ENCODE assay signal across 8 mouse cellular contexts in genomic region chr7:73399501-73400044, GRCm38 (mm10). TPM values are rescaled to one million over a fixed set of nuclear protein-coding genes. Genes with fewer than 3 reads are reported as not detected.
DNase-seq lines count a peak whose midpoint lies in the region; ATAC-seq and TF ChIP-seq lines count a peak whose summit lies in the region.

No protein-coding gene starts in this region.

- H3K4me1 ChIP-seq in ES-E14 (ENCODE audit: control insufficient read depth in 2 of 2, insufficient read depth in 2 of 2, low read length in 2 of 2, poor library complexity in 1 of 2), result peaks cover 0 to 10% of the 10 kb centered on the region in 2 experiments; a peak in 2 of 4 replicates
- H3K4me1 ChIP-seq in bone marrow, adult 2 months (ENCODE audit: control insufficient read depth, insufficient read depth, low read length), result no peaks in the 10 kb centered on the region
- H3K4me1 ChIP-seq in embryonic facial prominence, embryonic 12.5 days, result peaks cover 67% of the 10 kb centered on the region
- H3K4me1 ChIP-seq in heart, embryonic 15.5 days (replicated peaks), result peaks cover 24% of the 10 kb centered on the region
- peaks cover 63% of the 10 kb centered on the region for H3K4me1 ChIP-seq in lung, embryonic 15.5 days

- 0 out of 2 replicates have a peak overlapping the region, but pooled peaks have one; percentile 27 for H3K27ac ChIP-seq in ES-E14 (ENCODE audit: insufficient read depth, low read depth, low read length, poor library complexity, severe bottlenecking)
- no peak overlapping the region for H3K27ac ChIP-seq in bone marrow, adult 2 months (ENCODE audit: control insufficient read depth, insufficient read depth, low read depth, low read length, poor library complexity)
- H3K27ac ChIP-seq in embryonic facial prominence, embryonic 12.5 days, result peak overlapping the region; percentile 51
- H3K27ac ChIP-seq in heart, embryonic 15.5 days, result no peak overlapping the region
- H3K27ac ChIP-seq in lung, embryonic 15.5 days, result peak overlapping the region; percentile 61

- WGBS in bone marrow, adult 2 months, result 4% methylated on average over 19 of the region's 19 CpGs
- WGBS in embryonic facial prominence, embryonic 12.5 days, result 2% methylated on average over 19 of the region's 19 CpGs
- 3% methylated on average over 19 of the region's 19 CpGs for WGBS in heart, embryonic 15.5 days
- 3% methylated on average over 19 of the region's 19 CpGs for WGBS in lung, embryonic 15.5 days

- ATAC-seq in embryonic facial prominence, embryonic 12.5 days (ENCODE audit: insufficient number of reproducible peaks, insufficient read depth, low FRiP score, low TSS enrichment), result 0 out of 2 replicates have a peak, but pooled peaks have one; percentile 12
- ATAC-seq in heart, embryonic 15.5 days (replicated peaks; ENCODE audit: insufficient number of reproducible peaks, insufficient read depth, low FRiP score, low read depth), result peak; percentile 53
- ATAC-seq in lung, embryonic 15.5 days (ENCODE audit: borderline replicate concordance, extremely low read depth, low FRiP score, low TSS enrichment), result peak; percentile 63

- H3K27me3 ChIP-seq in embryonic facial prominence, embryonic 12.5 days, result no peaks in the 10 kb centered on the region
- H3K27me3 ChIP-seq in heart, embryonic 15.5 days, result peaks cover 42% of the 10 kb centered on the region
- H3K27me3 ChIP-seq in lung, embryonic 15.5 days, result no peaks in the 10 kb centered on the region

- TF ChIP-seq CTCF in bone marrow, adult 2 months (IDR thresholded peaks at IDR 0.05; ENCODE audit: control insufficient read depth, insufficient read depth, low read length), result 0 out of 2 replicates have a peak, but pooled peaks have one; percentile 35

- no peaks in the 10 kb centered on the region for H3K9me3 ChIP-seq in ES-E14 (ENCODE audit: control insufficient read depth, insufficient read depth, low read depth, low read length)
- no peaks in the 10 kb centered on the region for H3K9me3 ChIP-seq in embryonic facial prominence, embryonic 12.5 days
- H3K9me3 ChIP-seq in heart, embryonic 15.5 days (replicated peaks), result no peaks in the 10 kb centered on the region
- H3K9me3 ChIP-seq in lung, embryonic 15.5 days, result no peaks in the 10 kb centered on the region

- peak overlapping the region; percentile 15 to 44 for H3K4me3 ChIP-seq in ES-E14 (ENCODE audit: insufficient read depth in 1 of 2, low read depth in 1 of 2, low read length in 2 of 2, poor library complexity in 1 of 2, severe bottlenecking in 1 of 2)
- no peak overlapping the region for H3K4me3 ChIP-seq in bone marrow, adult 2 months (replicated peaks; ENCODE audit: control insufficient read depth, low read depth, low read length)
- peak overlapping the region; percentile 17 for H3K4me3 ChIP-seq in embryonic facial prominence, embryonic 12.5 days
- H3K4me3 ChIP-seq in heart, embryonic 15.5 days, result peak overlapping the region; percentile 45
- H3K4me3 ChIP-seq in lung, embryonic 15.5 days, result peak overlapping the region; percentile 25

- DNase-seq in ES-E14 (ENCODE audit: low read depth, low spot score) (peak; percentile 91), MN1 (ENCODE audit: low spot score) (no peak)
- DNase-seq in kidney, postnatal 10 days, result peak; percentile 88
- peak; percentile 94 for DNase-seq in retina, embryonic 14.5 days (ENCODE audit: low spot score)

- in situ Hi-C loops in ES-E14 (cut with MboI; ENCODE audit: low sequenced_read_pairs in 2 of 2, unreplicated experiment in 2 of 2), result loop anchor here (25.0 kb wide), 2 partner anchors 613 to 987 kb away; partner anchors contain the start of gene St8sia2 (in 1 of the 2)

- H3K4me2 ChIP-seq in embryonic facial prominence, embryonic 12.5 days (replicated peaks), result peak overlapping the region; percentile 47
- H3K4me2 ChIP-seq in heart, embryonic 15.5 days, result peak overlapping the region; percentile 74
- H3K4me2 ChIP-seq in lung, embryonic 15.5 days, result peak overlapping the region; percentile 61

- H3K36me3 ChIP-seq in ES-E14 (ENCODE audit: control insufficient read depth, insufficient read depth, low read length, poor library complexity, severe bottlenecking), result no peaks in the 10 kb centered on the region
- peaks cover 19% of the 10 kb centered on the region for H3K36me3 ChIP-seq in embryonic facial prominence, embryonic 12.5 days
- H3K36me3 ChIP-seq in heart, embryonic 15.5 days, result no peaks in the 10 kb centered on the region
- peaks cover 4% of the 10 kb centered on the region for H3K36me3 ChIP-seq in lung, embryonic 15.5 days

- no peak for TF ChIP-seq POLR2A in bone marrow, adult 2 months (IDR thresholded peaks at IDR 0.05; ENCODE audit: borderline replicate concordance, control insufficient read depth, low read depth, low read length)

- H3K9ac ChIP-seq in ES-E14 (ENCODE audit: insufficient read depth, low read depth, low read length, poor library complexity, severe bottlenecking), result peak overlapping the region; percentile 8; the same call in 1 of the 2 replicates
- H3K9ac ChIP-seq in embryonic facial prominence, embryonic 12.5 days, result peak overlapping the region; percentile 25; the same call in 1 of the 2 replicates
- H3K9ac ChIP-seq in heart, embryonic 15.5 days, result peak overlapping the region; percentile 30; the same call in 1 of the 2 replicates
- no peak overlapping the region for H3K9ac ChIP-seq in lung, embryonic 15.5 days

TF ChIP-seq in ES-E14, 5 proteins besides CTCF, POLR2A, EP300 and RAD21:
- TF ChIP-seq HCFC1 (IDR thresholded peaks at IDR 0.05; ENCODE audit: borderline replicate concordance, insufficient read depth, low read length) (peak; percentile 44; the same call in 1 of the 2 replicates), CHD2 (IDR thresholded peaks at IDR 0.05; ENCODE audit: low read depth, low read length) (no peak), ZC3H11A (IDR thresholded peaks at IDR 0.05; ENCODE audit: borderline replicate concordance, low read depth, low read length) (peak; percentile 24; the same call in 1 of the 2 replicates), ZNF384 (IDR thresholded peaks at IDR 0.05; ENCODE audit: low read depth, low read length) (no peak), MAFK (IDR thresholded peaks at IDR 0.05; ENCODE audit: insufficient read depth, low read depth, low read length) (no peak)

RNA-seq across cellular contexts. Expression of gene Rgma, which starts 24.3 kb away (rescaled TPM):
- total RNA-seq in ES-E14 (2012; rRNA removed), result 2.4 and 3.7 TPM in 2 replicates
- 1.1 TPM in 1 of 2 replicates, not detected in the other for polyA plus RNA-seq in bone marrow, adult 2 months (2011; ENCODE audit: insufficient read depth, insufficient read length, low replicate concordance, missing spikeins)
- 24.3 and 28.1 TPM in 2 replicates for polyA plus RNA-seq in embryonic facial prominence, embryonic 12.5 days (2016; fragmentation: Nextera tagmentation; extraction: Ambion mirVana)
- polyA plus RNA-seq in heart, embryonic 15.5 days (2015; fragmentation: Nextera tagmentation; extraction: Ambion mirVana), result 3.3 and 5.9 TPM in 2 replicates
- 11.7 and 12.9 TPM in 2 replicates for polyA plus RNA-seq in lung, embryonic 15.5 days (2015; fragmentation: Nextera tagmentation; extraction: Ambion mirVana)

Comparison
In these comparisons a context has a peak if more than half of its experiments do, and no peak if none do; other contexts are left out.
1. H3K27ac ChIP-seq: peak in ES-E14 (single experiment), embryonic facial prominence, embryonic 12.5 days (single experiment) and lung, embryonic 15.5 days (single experiment); none in bone marrow, adult 2 months (single experiment) and heart, embryonic 15.5 days (single experiment).
2. ATAC-seq: peak in every context shown above with its lines; median percentile 63 in lung, embryonic 15.5 days; 53 in heart, embryonic 15.5 days; 12 in embryonic facial prominence, embryonic 12.5 days.
3. Peak in every context shown above with its lines, with median percentiles within 50 percentile points of each other: H3K4me2 ChIP-seq.